Mouse (Mus musculus): Measurements from ENCODE around the gene Spdl1. TPM values are rescaled to one million over a fixed set of nuclear protein-coding genes. Genes with fewer than 3 reads are reported as not detected.

Spdl1 gene
- polyA plus RNA-seq (2012; fragmentation: generic; extraction: Trizol): 1 to 10 TPM in 1 of 2 experiments, under 1 TPM in 1; 0.70 to 7.3 TPM

GRCm38 (mm10) chr11:34833318-34834086 lies at the start of gene Spdl1:
Gene Spdl1 (minus strand): TSS chr11:34833641.

GRCm38 (mm10) chr11:34783587-34784043 lies 49.8 kb downstream of the Spdl1 start, which contains the start of gene Dock2:
Gene Dock2 (minus strand): TSS chr11:34783892.

Other genes with a start within 250 kb of the Spdl1 start
- gene Dock2, start 49.7 kb downstream of the Spdl1 start, polyA plus RNA-seq (2012; fragmentation: generic; extraction: Trizol): not detected

All from C3H10T1/2 (cell line).